Mouse (Mus musculus) adrenal gland, postnatal 36 days (tissue): ENCODE measurements around the gene Defb42. TPM values are rescaled to one million over a fixed set of nuclear protein-coding genes. Genes with fewer than 3 reads are reported as not detected.

Source experiments
- DNase-seq, 2 experiments: peaks; one replicate each; pipeline ENCODE4 v3.0.0; 2021; ENCODE audit warnings: mixed read lengths in 1 of 2
- long read RNA-seq, 2 experiments: library from polyadenylated mRNA; stranded (forward); transcript quantifications; one replicate each; pipeline ENCODE4 v2.0.0; 2021; ENCODE audit warnings: borderline sequencing depth in 2 of 2
- total RNA-seq, 2 experiments: library from RNA; stranded (reverse); gene quantifications; 2 replicates each; pipeline ENCODE4 v1.2.3; 2021

Defb42 gene
- under 1 TPM; 0.17 to 0.20 TPM for total RNA-seq
- long read RNA-seq, experiment 1 = 0 reads
- long read RNA-seq, experiment 2 = 0 reads

- DNase-seq = peak in 1 of 2 experiments; percentile 13
Measured at GRCm38 (mm10) chr14:63046691-63047090, at the start of gene Defb42. Gene Defb42 (plus strand): TSS chr14:63046991.

- no peak for DNase-seq
Measured at GRCm38 (mm10) chr14:62997777-62998176, 49.0 kb upstream of the Defb42 start, which contains the start of gene Defb47. Gene Defb47 (plus strand): TSS chr14:62998077.

GRCm38 (mm10) chr14:62998977-62999376 lies 47.8 kb upstream of the Defb42 start:
- DNase-seq = no peak

DNA sequence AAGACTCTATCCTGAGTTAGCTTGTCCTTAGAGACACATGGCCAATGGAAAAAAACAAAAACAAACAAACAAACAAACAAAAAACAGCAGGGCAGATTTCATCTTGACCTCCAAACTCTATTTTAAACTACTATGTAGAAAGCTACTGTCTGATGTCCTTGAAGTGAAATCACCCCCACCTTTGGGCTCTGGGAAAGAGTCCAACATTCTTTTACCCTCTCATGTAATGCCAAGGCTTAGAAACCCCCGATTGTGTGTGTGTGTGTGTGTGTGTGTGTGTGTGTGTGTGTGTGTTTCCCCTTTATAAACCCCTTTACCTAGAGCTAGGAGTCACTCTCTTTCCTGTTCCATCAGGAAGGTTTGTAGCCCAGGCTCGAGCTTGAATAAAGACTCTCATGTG lies 44.2 kb upstream of the Defb42 start:
- DNase-seq = peak; percentile 19 to 45

GRCm38 (mm10) chr14:63011471-63011870 lies 35.3 kb upstream of the Defb42 start, which contains the start of gene Defb43:
Gene Defb43 (plus strand): TSS chr14:63011771.
- no peak for DNase-seq

GRCm38 (mm10) chr14:63013082-63013481 lies 33.7 kb upstream of the Defb42 start:
- DNase-seq = no peak

DNA sequence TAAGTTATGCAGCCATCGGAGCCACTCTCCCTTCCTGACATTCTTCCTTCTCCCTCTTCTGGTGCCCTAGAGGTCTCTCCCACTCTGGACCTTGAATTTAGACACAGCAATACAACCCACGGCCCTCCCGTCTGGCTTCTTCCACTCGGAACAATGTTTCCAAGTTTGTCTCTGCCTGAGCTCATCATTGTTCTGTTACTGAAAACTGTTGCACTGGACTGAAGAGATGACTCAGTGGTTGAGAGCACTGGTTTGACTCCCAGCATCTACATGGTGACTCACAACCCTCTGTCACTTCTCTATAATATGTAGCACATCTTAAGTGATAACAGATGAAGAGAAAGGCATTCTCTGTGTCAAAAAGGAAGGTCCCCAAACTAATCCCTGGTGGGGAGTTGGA lies 32.1 kb upstream of the Defb42 start:
- no peak for DNase-seq

- DNase-seq = peak in 1 of 2 experiments; percentile 18
Measured at GRCm38 (mm10) chr14:63020524-63021156, 26.2 kb upstream of the Defb42 start.

DNA sequence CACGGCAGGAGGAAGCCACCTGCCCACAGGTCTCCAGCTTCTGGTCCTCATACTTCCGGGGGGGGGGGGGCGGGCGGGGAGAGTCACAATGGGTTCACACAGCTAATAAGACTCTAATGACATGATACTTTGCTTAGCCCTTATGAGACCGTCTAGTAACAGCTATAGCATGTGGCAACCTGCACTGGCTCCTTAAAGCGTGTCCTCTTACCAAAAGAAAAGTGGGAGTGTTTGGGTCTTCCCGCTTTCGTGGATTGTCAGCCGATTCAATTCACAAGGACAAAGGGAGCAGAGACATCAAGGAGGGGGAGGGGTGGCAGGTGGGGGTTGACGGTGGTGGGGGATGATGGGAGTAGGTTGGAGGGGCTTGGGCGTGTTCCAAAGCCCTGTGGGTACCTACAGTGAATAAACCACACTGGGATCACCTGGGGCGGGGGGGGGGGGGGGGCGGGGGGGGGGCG lies 3.1 kb downstream of the Defb42 start, which contains the start of gene Defb30:
TSS of gene Defb30 (minus strand) at position 51 of the 461 bp plus-strand sequence.
- DNase-seq = no peak

- DNase-seq = peak; percentile 79 to 85
Measured at GRCm38 (mm10) chr14:63050769-63051168, 4.0 kb downstream of the Defb42 start.

DNA sequence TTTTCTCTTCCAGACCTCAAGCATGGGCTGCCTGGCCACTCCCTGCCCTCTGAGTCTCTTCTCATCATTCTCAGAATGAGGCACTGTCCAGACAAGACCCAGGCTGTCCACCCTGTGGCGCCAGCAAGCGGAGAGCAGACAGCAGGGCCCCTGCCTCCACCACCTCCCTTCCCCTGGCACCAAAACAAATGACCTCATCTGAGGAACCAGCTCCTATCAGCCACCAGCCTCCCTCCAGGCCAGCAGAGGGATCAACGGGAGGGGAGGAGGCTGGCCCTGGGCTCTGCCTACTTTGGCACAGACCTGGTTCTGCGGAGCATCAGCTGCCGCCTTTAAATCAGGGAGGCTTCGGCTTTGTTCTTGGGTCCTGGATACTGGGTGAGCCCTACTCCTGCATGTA lies 7.9 kb downstream of the Defb42 start:
- peak; percentile 78 to 86 for DNase-seq

DNA sequence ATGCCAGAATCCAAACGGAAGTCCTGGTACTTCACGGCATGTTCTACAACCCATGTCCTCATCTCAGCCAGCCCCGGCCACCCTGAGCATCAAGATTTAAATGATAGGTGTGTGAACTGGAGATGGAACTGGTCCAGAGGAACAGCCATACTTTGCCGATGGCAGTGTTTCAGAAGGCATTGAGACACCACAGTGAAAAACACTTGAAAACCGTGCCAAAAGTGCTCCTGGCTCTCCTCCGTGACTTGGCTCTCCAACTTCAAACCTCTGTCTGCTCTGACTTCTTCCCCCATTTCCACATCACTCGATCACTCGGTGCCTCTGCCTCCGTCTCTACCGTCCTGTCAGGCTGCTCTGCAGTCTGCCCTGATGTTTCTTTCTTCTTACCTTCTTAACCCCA lies 13.6 kb downstream of the Defb42 start:
- DNase-seq = no peak

DNA sequence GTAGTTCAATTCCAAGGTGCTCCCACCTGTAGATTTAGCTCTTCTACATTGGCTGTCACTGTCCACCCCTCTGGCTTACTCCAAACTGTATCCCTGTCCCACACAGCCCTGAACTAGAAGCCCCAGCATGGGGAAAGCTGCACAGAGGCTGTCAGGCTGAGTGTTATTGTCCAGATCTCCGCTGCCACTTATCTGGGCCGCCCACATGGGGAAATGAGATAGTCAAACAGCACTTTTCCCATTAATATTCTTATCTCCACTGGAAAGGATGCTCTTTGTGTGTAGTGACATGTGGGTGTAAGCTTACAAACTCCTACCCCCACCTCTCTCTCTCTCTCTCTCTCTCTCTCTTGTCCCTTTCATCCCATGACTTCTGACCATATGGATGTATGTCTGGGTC lies 15.4 kb downstream of the Defb42 start:
- DNase-seq = no peak

- DNase-seq = no peak
Measured at GRCm38 (mm10) chr14:63065391-63065790, 18.6 kb downstream of the Defb42 start.

GRCm38 (mm10) chr14:63066630-63067310 lies 20.0 kb downstream of the Defb42 start:
- peak; percentile 73 to 81 for DNase-seq

DNA sequence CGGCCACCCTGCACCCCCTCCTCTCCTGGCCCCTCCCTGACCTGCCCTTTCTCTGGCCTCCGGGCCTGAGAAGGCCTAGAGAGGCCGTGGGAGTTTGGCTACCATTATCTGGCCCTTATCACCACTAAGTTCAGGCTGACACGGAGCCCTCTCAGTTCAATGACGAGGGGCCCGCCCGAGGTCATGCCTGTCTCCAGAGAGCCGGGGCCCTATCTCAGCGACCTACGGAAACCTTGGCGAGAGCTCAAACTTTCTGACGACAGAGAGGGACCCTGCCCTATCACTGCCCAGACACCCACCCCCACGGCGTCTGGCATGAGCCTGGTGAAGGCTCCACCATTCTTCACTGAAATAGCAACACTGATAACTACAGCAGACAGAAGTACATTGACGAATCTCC lies 20.9 kb downstream of the Defb42 start:
- DNase-seq = no peak

Other genes with a start within 250 kb of the Defb42 start
- gene Wdfy2, start 209.3 kb upstream of the Defb42 start, total RNA-seq = 10 to 100 TPM; 33.4 to 41.0 TPM
- gene Defb48, start 62.5 kb upstream of the Defb42 start, total RNA-seq = not detected
- gene Defb47, start 48.9 kb upstream of the Defb42 start, total RNA-seq = not detected
- not detected for gene Defb43, start 35.2 kb upstream of the Defb42 start, total RNA-seq
- gene Defb30, start 3.0 kb downstream of the Defb42 start, total RNA-seq = not detected